Mouse (Mus musculus): ENCODE data around the gene Slit1. TPM values are rescaled to one million over a fixed set of nuclear protein-coding genes. Genes with fewer than 3 reads are reported as not detected.

The Slit1 gene
- polyA plus RNA-seq, 1 experiment = 28.3 TPM

- no peak for DNase-seq (ENCODE audit: extremely low spot score in 1 of 2, low spot score in 1 of 2)
Measured at GRCm38 (mm10) chr19:41725491-41725890, 18.0 kb downstream of the Slit1 start.

GRCm38 (mm10) chr19:41724831-41725470 is 18.5 kb downstream of the Slit1 start:
- DNase-seq (ENCODE audit: extremely low spot score in 1 of 2, low spot score in 1 of 2) = peak in 1 of 2 experiments; percentile 60

- no peak for DNase-seq (ENCODE audit: extremely low spot score in 1 of 2, low spot score in 1 of 2)
Measured at GRCm38 (mm10) chr19:41723337-41723736, 20.1 kb downstream of the Slit1 start.

- no peak for DNase-seq (ENCODE audit: extremely low spot score in 1 of 2, low spot score in 1 of 2)
Measured at GRCm38 (mm10) chr19:41719436-41719835, 24.0 kb downstream of the Slit1 start.

- no peak for DNase-seq (ENCODE audit: extremely low spot score in 1 of 2, low spot score in 1 of 2)
Measured at GRCm38 (mm10) chr19:41716233-41717218, 26.9 kb downstream of the Slit1 start.

- no peak for DNase-seq (ENCODE audit: extremely low spot score in 1 of 2, low spot score in 1 of 2)
Measured at GRCm38 (mm10) chr19:41714431-41714917, 29.0 kb downstream of the Slit1 start.

GRCm38 (mm10) chr19:41712829-41713228 is 30.6 kb downstream of the Slit1 start:
- DNase-seq (ENCODE audit: extremely low spot score in 1 of 2, low spot score in 1 of 2) = no peak

GRCm38 (mm10) chr19:41711665-41712064 is 31.8 kb downstream of the Slit1 start:
- no peak for DNase-seq (ENCODE audit: extremely low spot score in 1 of 2, low spot score in 1 of 2)

GRCm38 (mm10) chr19:41709497-41710165 is 33.8 kb downstream of the Slit1 start:
- DNase-seq (ENCODE audit: extremely low spot score in 1 of 2, low spot score in 1 of 2) = no peak

GRCm38 (mm10) chr19:41707850-41708249 is 35.6 kb downstream of the Slit1 start:
- no peak for DNase-seq (ENCODE audit: extremely low spot score in 1 of 2, low spot score in 1 of 2)

GRCm38 (mm10) chr19:41706094-41706828 is 37.2 kb downstream of the Slit1 start:
- no peak for DNase-seq (ENCODE audit: extremely low spot score in 1 of 2, low spot score in 1 of 2)

GRCm38 (mm10) chr19:41705416-41705815 is 38.0 kb downstream of the Slit1 start:
- DNase-seq (ENCODE audit: extremely low spot score in 1 of 2, low spot score in 1 of 2) = no peak

GRCm38 (mm10) chr19:41702638-41703037 is 40.8 kb downstream of the Slit1 start:
- DNase-seq (ENCODE audit: extremely low spot score in 1 of 2, low spot score in 1 of 2) = no peak

- DNase-seq (ENCODE audit: extremely low spot score in 1 of 2, low spot score in 1 of 2) = no peak
Measured at GRCm38 (mm10) chr19:41698857-41699424, 44.5 kb downstream of the Slit1 start.

- DNase-seq (ENCODE audit: extremely low spot score in 1 of 2, low spot score in 1 of 2) = no peak
Measured at GRCm38 (mm10) chr19:41697807-41698515, 45.5 kb downstream of the Slit1 start.

GRCm38 (mm10) chr19:41697111-41697806 is 46.2 kb downstream of the Slit1 start:
- peak; percentile 91 to 92 for DNase-seq (ENCODE audit: extremely low spot score in 1 of 2, low spot score in 1 of 2)

- no peak for DNase-seq (ENCODE audit: extremely low spot score in 1 of 2, low spot score in 1 of 2)
Measured at GRCm38 (mm10) chr19:41696443-41696842, 47.0 kb downstream of the Slit1 start.

GRCm38 (mm10) chr19:41695046-41695445 is 48.4 kb downstream of the Slit1 start:
- DNase-seq (ENCODE audit: extremely low spot score in 1 of 2, low spot score in 1 of 2) = peak; percentile 57 to 68

- DNase-seq (ENCODE audit: extremely low spot score in 1 of 2, low spot score in 1 of 2) = no peak
Measured at GRCm38 (mm10) chr19:41694610-41695009, 48.9 kb downstream of the Slit1 start.

All from frontal cortex, adult 2 months (tissue).